Mouse (Mus musculus) liver, adult 2 months (tissue): ENCODE results near the gene Dclk1. TPM values are rescaled to one million over a fixed set of nuclear protein-coding genes. Genes with fewer than 3 reads are reported as not detected.

Source experiments
- DNase-seq: peaks from one replicate; pipeline ENCODE4 v3.0.0-alpha.2; 2011; ENCODE audit warnings: low read depth, low spot score; ENCODE audit errors: extremely low read depth
- H3K27ac ChIP-seq: fragments of 200-500 bp; replicated peaks from 2 replicates; pipeline ENCODE4 v1.5.1; 2012; ENCODE audit warnings: low read depth, mild to moderate bottlenecking, control low read depth, inconsistent platforms, low read length; ENCODE audit not compliant: insufficient read depth
- H3K27me3 ChIP-seq: fragments of 200-500 bp; 2 replicates; pipeline ENCODE4 v1.6.1; 2012; ENCODE audit warnings: mild to moderate bottlenecking, moderate library complexity, low read length, inconsistent platforms; ENCODE audit not compliant: control insufficient read depth, insufficient read depth
- H3K36me3 ChIP-seq: fragments of 200-500 bp; 2 replicates; pipeline ENCODE4 v1.6.1; 2012; ENCODE audit warnings: low read length, inconsistent platforms; ENCODE audit not compliant: control insufficient read depth, insufficient read depth
- H3K4me1 ChIP-seq: fragments of 200-500 bp; 2 replicates; pipeline ENCODE4 v1.6.1; 2011; ENCODE audit warnings: low read length; ENCODE audit not compliant: control insufficient read depth, insufficient read depth
- H3K4me3 ChIP-seq: fragments of 200-500 bp; 2 replicates; pipeline ENCODE4 v1.5.1; 2011; ENCODE audit warnings: low read depth, mild to moderate bottlenecking, control low read depth, low read length, moderate library complexity; ENCODE audit not compliant: insufficient read depth
- H3K79me2 ChIP-seq: fragments of 200-500 bp; 2 replicates; pipeline ENCODE4 v1.6.1; 2012; ENCODE audit warnings: inconsistent platforms, mild to moderate bottlenecking, low read length, moderate library complexity; ENCODE audit not compliant: control insufficient read depth, insufficient read depth
- H3K9ac ChIP-seq: fragments of 200-500 bp; 2 replicates; pipeline ENCODE4 v1.6.1; 2012; ENCODE audit warnings: low read depth, mild to moderate bottlenecking, control low read depth, inconsistent platforms, low read length
- CTCF ChIP-seq: fragments of 200-500 bp; IDR thresholded peaks from 2 replicates; pipeline ENCODE4 v1.5.1; 2011; ENCODE audit warnings: low read depth, low read length, control low read depth
- POLR2A ChIP-seq: fragments of 200-500 bp; IDR thresholded peaks from 2 replicates; pipeline ENCODE4 v1.6.1; 2011; ENCODE audit warnings: low read length, control low read depth; ENCODE audit not compliant: insufficient read depth; ENCODE audit errors: extremely low read depth
- WGBS: fragments of 180-500 bp; shearing (Covaris S2); methylation state at CpG from one replicate; pipeline ENCODE4 v1.1.7; 2018; 5-methylcytosine and 5-hydroxymethylcytosine counted together
- polyA plus RNA-seq: library from polyadenylated mRNA; depleted of rRNA; stranded (reverse); fragments of >200 nt; gene quantifications from 2 replicates; pipeline ENCODE4 v1.2.3, GENCODE M21; 2012
- total RNA-seq: library from RNA; depleted of rRNA; stranded (reverse); fragments of >200 nt; gene quantifications from 2 replicates; pipeline ENCODE4 v1.2.3, GENCODE M21; 2014

Gene Dclk1
- total and polyA plus RNA-seq, 2 experiments: 0.46 TPM; not detected in 1

DNA sequence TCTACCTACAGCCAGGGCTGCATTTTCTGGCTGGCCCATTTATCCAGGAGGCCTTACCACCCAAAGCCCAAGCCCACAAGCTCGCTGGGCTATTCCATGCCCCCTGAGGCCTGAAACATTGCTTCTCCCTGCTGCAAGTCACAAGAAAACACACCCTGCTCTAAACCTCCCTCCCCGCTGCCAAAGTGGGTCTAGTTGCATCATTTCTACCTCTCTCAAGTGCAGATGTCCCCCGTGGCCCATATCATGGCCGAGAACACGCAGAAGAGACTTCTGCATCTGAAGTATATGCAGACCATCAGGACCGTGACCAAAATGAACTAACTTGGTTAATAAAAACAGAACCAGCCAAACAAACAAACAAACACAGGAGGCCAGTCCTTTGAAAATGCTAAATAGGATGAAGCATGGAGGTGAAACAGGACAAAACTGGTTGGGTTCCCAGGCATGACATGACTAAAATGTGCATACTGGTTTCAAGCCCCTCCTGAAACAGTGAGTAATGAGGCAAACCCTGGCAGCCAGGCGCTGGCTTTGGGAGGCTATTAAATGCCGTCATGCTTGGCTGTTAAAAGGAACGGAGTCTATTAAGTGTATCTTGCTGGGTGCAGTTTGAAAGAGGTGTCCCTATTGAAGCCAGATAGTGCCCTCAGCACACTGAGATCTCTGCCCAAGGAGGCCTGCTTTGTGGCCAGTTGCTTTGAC is 282.5 kb downstream of the Dclk1 start:
- Histone ChIP-seq H3K4me1 (no peaks in the 10 kb centered on the region), H3K27ac (no peak overlapping the region), H3K79me2 (no peaks in the 10 kb centered on the region), H3K9ac (no peak overlapping the region), H3K27me3 (no peaks in the 10 kb centered on the region), H3K36me3 (no peaks in the 10 kb centered on the region), H3K4me3 (no peak overlapping the region)
- 96% methylated on average over 9 of the region's 9 CpGs for WGBS
- no peak for DNase-seq
- no peak for TF ChIP-seq CTCF
- TF ChIP-seq POLR2A: no peak

DNA sequence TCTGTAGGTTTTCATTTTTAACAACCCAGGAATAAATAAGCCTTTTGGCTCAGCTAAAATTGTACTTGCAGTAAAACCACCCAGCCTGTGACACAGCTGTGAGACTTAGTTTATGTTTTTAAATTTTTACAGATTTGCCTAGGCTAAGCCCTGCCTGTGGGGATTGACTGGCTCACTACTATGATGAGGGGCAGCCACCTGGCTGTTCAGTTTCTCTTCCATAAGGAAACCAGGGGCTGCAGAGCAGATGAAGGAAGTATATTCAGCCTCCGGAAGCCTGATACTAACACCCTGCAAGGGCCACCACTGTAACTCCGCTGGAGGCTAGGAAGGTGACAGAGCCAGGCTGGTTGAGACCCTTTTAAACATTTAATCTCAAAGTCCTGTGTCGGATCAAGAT is 284.3 kb downstream of the Dclk1 start:
- WGBS: 87% methylated on average over 3 of the region's 3 CpGs
- Histone ChIP-seq H3K36me3 (no peaks in the 10 kb centered on the region), H3K27me3 (no peaks in the 10 kb centered on the region), H3K9ac (no peak overlapping the region), H3K4me1 (no peaks in the 10 kb centered on the region), H3K79me2 (no peaks in the 10 kb centered on the region), H3K4me3 (no peak overlapping the region), H3K27ac (no peak overlapping the region)
- DNase-seq: no peak
- TF ChIP-seq POLR2A (no peak), CTCF (no peak)

DNA sequence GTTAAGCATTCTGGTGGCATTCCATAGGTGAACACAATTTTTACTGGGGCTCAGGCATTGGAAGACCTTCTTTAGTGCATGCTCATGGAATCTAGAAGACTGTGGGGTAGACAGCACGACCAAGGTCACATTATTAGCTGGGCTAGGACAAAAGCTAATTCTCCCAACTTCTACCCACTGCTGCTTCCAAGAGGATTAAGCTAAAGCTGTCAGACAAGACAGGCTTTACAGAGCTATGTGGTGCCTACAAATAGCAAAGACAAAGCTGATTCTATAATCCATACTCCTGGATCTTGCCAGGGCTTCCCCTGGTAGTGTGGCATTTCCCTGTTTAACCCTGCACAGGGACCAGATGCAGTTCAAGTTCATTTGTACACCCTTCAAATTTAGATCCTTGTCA is 285.4 kb downstream of the Dclk1 start:
- Histone ChIP-seq H3K27me3 (no peaks in the 10 kb centered on the region), H3K79me2 (no peaks in the 10 kb centered on the region), H3K4me3 (no peak overlapping the region), H3K36me3 (no peaks in the 10 kb centered on the region), H3K27ac (no peak overlapping the region), H3K9ac (no peak overlapping the region), H3K4me1 (no peaks in the 10 kb centered on the region)
- no peak for DNase-seq
- TF ChIP-seq CTCF: no peak
- no peak for TF ChIP-seq POLR2A
- WGBS: 45% methylated on average over 1 of the region's 1 CpGs

DNA sequence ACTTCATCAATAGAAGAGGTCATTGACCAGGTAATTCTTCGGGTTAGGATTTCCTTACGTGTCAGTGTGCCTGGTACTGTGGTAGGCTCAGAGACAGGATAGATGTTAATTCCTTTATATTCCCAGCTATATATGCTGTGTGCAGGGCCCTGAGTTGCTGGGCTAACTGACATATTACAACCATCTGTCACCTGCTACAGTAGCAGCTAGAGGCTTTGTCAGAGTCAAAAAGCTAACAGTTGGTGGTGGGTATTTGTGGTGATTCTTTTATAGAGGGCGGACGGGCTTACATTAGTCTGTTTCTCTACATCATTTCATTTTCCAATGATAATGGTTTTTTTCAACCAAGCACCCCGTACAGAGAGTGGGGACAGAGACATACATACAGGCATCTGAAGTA is 285.8 kb downstream of the Dclk1 start:
- Histone ChIP-seq H3K9ac (no peak overlapping the region), H3K4me1 (no peaks in the 10 kb centered on the region), H3K27ac (no peak overlapping the region), H3K4me3 (no peak overlapping the region), H3K27me3 (no peaks in the 10 kb centered on the region), H3K79me2 (no peaks in the 10 kb centered on the region), H3K36me3 (no peaks in the 10 kb centered on the region)
- DNase-seq: no peak
- WGBS: 92% methylated on average over 5 of the region's 5 CpGs
- TF ChIP-seq CTCF (no peak), POLR2A (no peak)

DNA sequence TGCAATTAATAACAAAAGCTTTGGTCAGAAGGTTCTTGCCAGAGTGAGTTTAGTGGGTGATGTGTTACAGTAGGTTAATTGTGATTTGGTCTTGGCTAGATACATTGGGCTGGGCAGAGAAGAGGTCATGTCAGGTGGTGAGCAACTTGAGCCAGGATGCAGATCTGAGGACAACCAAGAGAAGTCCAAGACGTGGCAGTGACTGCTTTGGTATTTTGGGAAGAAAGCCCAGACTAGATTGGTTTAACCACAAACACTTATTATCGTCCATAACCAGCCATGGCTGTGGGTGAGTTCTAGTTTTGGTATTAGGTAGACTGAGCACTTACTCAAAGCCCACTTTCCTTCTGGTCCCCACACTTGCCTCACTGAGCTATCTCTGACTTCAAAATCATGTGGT is 287.2 kb downstream of the Dclk1 start:
- Histone ChIP-seq H3K9ac (no peak overlapping the region), H3K27ac (no peak overlapping the region), H3K27me3 (no peaks in the 10 kb centered on the region), H3K4me3 (no peak overlapping the region), H3K36me3 (no peaks in the 10 kb centered on the region), H3K4me1 (no peaks in the 10 kb centered on the region), H3K79me2 (no peaks in the 10 kb centered on the region)
- 79% methylated on average over 2 of the region's 2 CpGs for WGBS
- TF ChIP-seq CTCF (no peak), POLR2A (no peak)
- DNase-seq: no peak

DNA sequence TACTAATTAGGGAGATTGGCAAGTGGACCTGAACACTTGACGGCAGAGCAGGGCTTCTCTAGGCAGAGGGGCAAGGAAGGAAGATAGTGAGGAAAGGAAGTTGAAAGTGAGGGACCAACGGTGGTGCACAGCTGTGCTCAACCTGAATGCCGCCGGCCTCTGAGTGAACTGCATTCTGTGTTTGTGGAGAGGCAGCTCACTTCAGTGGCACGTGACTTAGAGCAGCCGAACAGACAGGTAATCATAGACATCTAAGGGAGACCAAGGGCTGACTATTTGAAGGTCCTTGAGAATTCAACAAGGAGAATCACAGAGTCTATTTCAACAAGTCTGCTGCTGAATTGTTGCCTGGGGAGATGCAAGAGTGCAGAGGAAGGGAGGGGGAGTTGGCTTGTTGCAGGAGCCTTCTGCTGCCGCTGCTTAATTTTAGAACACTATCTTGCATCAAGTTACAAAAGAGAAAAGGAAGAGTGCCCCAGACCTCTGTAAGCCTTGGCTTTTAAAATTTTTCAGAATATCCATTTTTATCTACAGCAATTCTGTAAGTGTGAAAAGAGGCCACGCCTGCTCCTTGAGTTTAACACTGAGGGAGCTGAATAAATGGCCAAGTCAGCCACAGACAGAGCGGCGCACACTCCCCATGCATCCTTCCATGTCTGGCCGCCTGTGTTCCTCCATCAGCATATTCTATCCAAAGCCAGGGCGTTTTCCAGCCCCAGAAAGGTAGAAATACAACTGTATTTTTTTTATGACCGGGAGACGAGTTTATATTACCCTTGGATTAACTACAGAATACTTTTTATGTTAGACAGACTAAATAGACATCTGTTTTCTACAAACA is 289.3 kb downstream of the Dclk1 start:
- no peak for DNase-seq
- WGBS: 80% methylated on average over 14 of the region's 14 CpGs
- no peaks in the 10 kb centered on the region for H3K36me3 ChIP-seq
- no peaks in the 10 kb centered on the region for H3K79me2 ChIP-seq
- no peaks in the 10 kb centered on the region for H3K4me1 ChIP-seq
- no peak for TF ChIP-seq CTCF
- no peak for TF ChIP-seq POLR2A
- no peak overlapping the region for H3K27ac ChIP-seq
- H3K27me3 ChIP-seq: no peaks in the 10 kb centered on the region
- H3K4me3 ChIP-seq: no peak overlapping the region
- H3K9ac ChIP-seq: no peak overlapping the region
